Mouse (Mus musculus): ENCODE measurements around the gene Smurf2.

GRCm38 (mm10) chr11:106785043-106785442 is 135.5 kb downstream of the Smurf2 start:
- no peak for TF ChIP-seq POLR2A (IDR thresholded peaks at IDR 0.05; ENCODE audit: low read depth, low read length)
- TF ChIP-seq CTCF (conservative IDR thresholded peaks at IDR 0.05; ENCODE audit: insufficient read depth, insufficient read length, low read depth, low read length): no peak
